Mouse (Mus musculus): ENCODE measurements around the gene Tox3. TPM values are rescaled to one million over a fixed set of nuclear protein-coding genes. Genes with fewer than 3 reads are reported as not detected.

Tox3 gene
- polyA plus RNA-seq, 1 experiment from 2014 or later: 25.9 TPM

DNA sequence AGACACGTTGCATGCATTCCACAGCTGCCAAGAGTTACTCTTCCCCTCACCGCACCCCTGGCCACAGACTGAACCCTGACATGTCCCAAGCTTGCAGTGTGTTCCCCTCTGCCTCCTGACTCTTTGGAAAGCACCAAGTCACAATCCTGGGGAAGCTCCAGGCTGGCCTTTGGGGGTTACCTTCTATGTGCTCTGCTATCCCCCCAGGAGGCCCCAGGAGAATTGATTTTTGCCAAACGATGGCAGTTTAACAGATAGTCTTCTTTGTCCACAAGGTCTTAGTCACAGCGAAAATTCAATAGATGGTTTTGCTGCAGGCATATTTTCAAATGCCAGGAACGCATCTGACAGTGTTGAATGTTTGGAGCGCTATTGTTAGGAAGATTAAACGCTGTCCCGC is 115.6 kb downstream of the Tox3 start:
- no peaks in the 10 kb centered on the region for H3K9me3 ChIP-seq (ENCODE audit: control insufficient read depth, low read length)
- 43% methylated on average over 8 of the region's 8 CpGs for WGBS
- ATAC-seq (ENCODE audit: low read depth): no peak

GRCm38 (mm10) chr8:90224172-90224571 is 124.0 kb downstream of the Tox3 start:
- no peak overlapping the region for H3K9ac ChIP-seq (replicated peaks; ENCODE audit: low read depth, low read length)
- no peaks in the 10 kb centered on the region for H3K36me3 ChIP-seq (ENCODE audit: control insufficient read depth, insufficient read depth, low read length)
- WGBS: 50% methylated on average over 1 of the region's 1 CpGs
- no peaks in the 10 kb centered on the region for H3K9me3 ChIP-seq (ENCODE audit: control insufficient read depth, low read length)
- H3K4me1 ChIP-seq (ENCODE audit: control insufficient read depth, insufficient read depth, low read length): no peaks in the 10 kb centered on the region
- ATAC-seq (ENCODE audit: low read depth): no peak
- H3K27me3 ChIP-seq (ENCODE audit: control insufficient read depth, insufficient read depth, low read length): no peaks in the 10 kb centered on the region
- no peak overlapping the region for H3K4me3 ChIP-seq (ENCODE audit: low read depth, low read length)
- H3K4me2 ChIP-seq (ENCODE audit: low read depth, low read length): no peak overlapping the region
- H3K27ac ChIP-seq (ENCODE audit: low read depth, low read length): no peak overlapping the region

More for the DNA sequence above, 115.6 kb downstream of the Tox3 start:
- H3K36me3 ChIP-seq (ENCODE audit: control insufficient read depth, insufficient read depth, low read length): no peaks in the 10 kb centered on the region
- no peak overlapping the region for H3K4me2 ChIP-seq (ENCODE audit: low read depth, low read length)
- no peaks in the 10 kb centered on the region for H3K27me3 ChIP-seq (ENCODE audit: control insufficient read depth, insufficient read depth, low read length)
- H3K4me3 ChIP-seq (ENCODE audit: low read depth, low read length): no peak overlapping the region
- no peaks in the 10 kb centered on the region for H3K4me1 ChIP-seq (ENCODE audit: control insufficient read depth, insufficient read depth, low read length)
- H3K9ac ChIP-seq (replicated peaks; ENCODE audit: low read depth, low read length): no peak overlapping the region
- no peak overlapping the region for H3K27ac ChIP-seq (ENCODE audit: low read depth, low read length)

DNA sequence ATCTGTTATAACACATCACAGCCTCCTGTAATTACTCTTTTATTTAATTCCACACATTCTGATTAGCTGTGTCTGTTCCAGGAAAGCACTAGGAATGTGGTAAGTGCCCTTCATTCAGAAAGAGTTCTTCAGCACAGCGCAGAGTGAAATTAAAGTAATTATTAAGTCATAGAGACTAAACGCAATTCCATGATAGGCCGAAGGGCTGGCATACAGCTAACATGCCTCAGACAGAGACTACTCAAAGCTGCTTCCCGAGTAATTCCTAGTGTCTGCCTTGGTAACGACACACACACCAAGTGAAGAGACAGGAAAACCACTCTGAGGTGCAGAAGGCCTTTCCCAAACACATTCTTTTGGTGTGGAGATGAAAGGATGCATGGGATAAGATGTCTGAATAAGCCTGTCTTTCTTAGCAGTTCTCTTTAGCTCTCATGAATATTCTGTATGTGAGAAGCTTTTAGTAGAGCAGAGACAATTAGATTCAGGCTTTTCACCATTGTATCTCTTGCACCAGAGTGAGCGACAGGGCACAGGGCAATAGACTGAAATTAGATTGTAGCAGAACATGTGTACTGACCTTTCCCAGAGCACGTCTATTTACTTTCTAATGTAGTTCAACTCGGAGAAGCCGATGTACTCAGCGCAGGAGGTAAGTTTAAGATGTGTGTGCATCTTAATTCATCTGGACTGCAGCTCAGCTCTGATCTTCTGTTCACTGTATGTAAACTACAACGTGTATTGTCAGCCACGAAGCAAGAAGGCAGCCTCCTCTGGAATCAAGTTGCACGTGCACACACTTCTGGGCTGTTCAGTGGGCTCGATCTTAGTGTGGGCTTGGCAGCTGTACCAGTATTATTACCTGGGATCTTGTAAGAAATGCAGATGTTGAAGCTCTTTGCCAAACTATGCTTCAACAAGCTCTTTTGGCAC is 138.8 kb downstream of the Tox3 start:
- no peaks in the 10 kb centered on the region for H3K27me3 ChIP-seq (ENCODE audit: control insufficient read depth, insufficient read depth, low read length)
- H3K36me3 ChIP-seq (ENCODE audit: control insufficient read depth, insufficient read depth, low read length): no peaks in the 10 kb centered on the region
- no peak for ATAC-seq (ENCODE audit: low read depth)
- H3K4me2 ChIP-seq (ENCODE audit: low read depth, low read length): no peak overlapping the region
- no peak overlapping the region for H3K9ac ChIP-seq (replicated peaks; ENCODE audit: low read depth, low read length)
- H3K9me3 ChIP-seq (ENCODE audit: control insufficient read depth, low read length): no peaks in the 10 kb centered on the region
- no peak overlapping the region for H3K4me3 ChIP-seq (ENCODE audit: low read depth, low read length)
- 35% methylated on average over 14 of the region's 14 CpGs for WGBS
- 0 out of 2 replicates have a peak overlapping the region, but pooled peaks have one; percentile 6 for H3K27ac ChIP-seq (ENCODE audit: low read depth, low read length)
- H3K4me1 ChIP-seq (ENCODE audit: control insufficient read depth, insufficient read depth, low read length): peaks cover 8% of the 10 kb centered on the region; the same call in 1 of the 2 replicates
